Mouse (Mus musculus) hindbrain, embryonic 15.5 days (tissue): ENCODE data around the gene Atp2a2. TPM values are rescaled to one million over a fixed set of nuclear protein-coding genes. Genes with fewer than 3 reads are reported as not detected.
"Not testable (repeated sequence)": the region's sequence is repeated elsewhere in the genome, so short reads cannot be mapped to it uniquely, and the experiment has no call there.

Source experiments
- ATAC-seq: fragments of 200-750 bp; cut with Nextera tagmentation; 2 replicates; pipeline ENCODE4 v1.8.0; 2017; ENCODE audit warnings: low read depth, moderate number of reproducible peaks, moderate TSS enrichment; ENCODE audit not compliant: low FRiP score
- H3K27ac ChIP-seq: fragments of 300-500 bp; sonication (generic); replicated peaks from 2 replicates; pipeline ENCODE4 v1.5.1; 2015; ENCODE audit warnings: mild to moderate bottlenecking, inconsistent platforms
- H3K27me3 ChIP-seq: fragments of 300-500 bp; sonication (generic); 2 replicates; pipeline ENCODE4 v1.6.1; 2015; ENCODE audit warnings: control low read depth, inconsistent platforms
- H3K36me3 ChIP-seq: fragments of 300-500 bp; sonication (generic); 2 replicates; pipeline ENCODE4 v1.6.1; 2015; ENCODE audit warnings: control low read depth, inconsistent platforms
- H3K4me1 ChIP-seq: fragments of 300-500 bp; sonication (generic); replicated peaks from 2 replicates; pipeline ENCODE4 v1.6.1; 2015; ENCODE audit warnings: control low read depth, inconsistent platforms
- H3K4me2 ChIP-seq: fragments of 300-500 bp; sonication (generic); 2 replicates; pipeline ENCODE4 v1.6.1; 2015; ENCODE audit warnings: moderate library complexity, mild to moderate bottlenecking, inconsistent platforms
- H3K4me3 ChIP-seq: fragments of 300-500 bp; sonication (generic); 2 replicates; pipeline ENCODE4 v1.5.1; 2015; ENCODE audit warnings: mild to moderate bottlenecking, inconsistent platforms
- H3K9ac ChIP-seq: fragments of 300-500 bp; sonication (generic); 2 replicates; pipeline ENCODE4 v1.6.1; 2015; ENCODE audit warnings: inconsistent platforms
- H3K9me3 ChIP-seq: fragments of 300-500 bp; sonication (generic); 2 replicates; pipeline ENCODE4 v1.6.1; 2016; ENCODE audit warnings: control low read depth, inconsistent platforms
- WGBS: fragments of 180-500 bp; shearing (Covaris S2); methylation state at CpG from one replicate; pipeline ENCODE4 v1.1.7; 2015; 5-methylcytosine and 5-hydroxymethylcytosine counted together
- polyA plus RNA-seq: library from polyadenylated mRNA; unstranded; fragments of >200 nt; fragmentation: Nextera tagmentation; extraction: Ambion mirVana; gene quantifications from 2 replicates; pipeline ENCODE4 v1.2.1, GENCODE M21; 2015

Gene Atp2a2
- polyA plus RNA-seq, 1 experiment from 2014 or later = 55.1 TPM

GRCm38 (mm10) chr5:122439400-122440094 lies 62.5 kb downstream of the Atp2a2 start:
- no peaks in the 10 kb centered on the region for H3K9me3 ChIP-seq
- no peaks in the 10 kb centered on the region for H3K4me1 ChIP-seq
- H3K36me3 ChIP-seq = peaks cover 97% of the 10 kb centered on the region
- H3K27ac ChIP-seq = no peak overlapping the region
- no peak overlapping the region for H3K4me3 ChIP-seq
- no peak for ATAC-seq
- H3K27me3 ChIP-seq = no peaks in the 10 kb centered on the region
- 90% methylated on average over 19 of the region's 19 CpGs for WGBS
- H3K9ac ChIP-seq = no peak overlapping the region
- H3K4me2 ChIP-seq = no peak overlapping the region

DNA sequence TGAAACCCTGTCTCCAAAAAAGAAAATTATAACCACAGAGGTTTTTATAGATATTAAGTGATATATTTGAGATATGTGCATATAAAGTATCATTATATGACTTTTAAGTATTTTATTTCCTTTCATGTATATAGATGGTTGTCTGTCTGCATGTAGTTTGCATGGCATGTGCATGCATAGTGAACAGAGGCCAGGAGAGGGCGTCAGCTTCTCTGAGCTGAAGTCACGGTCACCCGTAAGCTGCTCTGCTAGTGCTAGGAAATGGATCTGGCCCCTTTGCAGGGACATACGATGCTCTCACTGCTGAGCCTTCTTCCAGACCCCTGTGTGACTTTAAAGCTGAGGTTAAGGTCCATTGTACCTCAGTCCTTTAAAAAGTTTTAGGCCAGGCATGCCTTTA lies 67.5 kb downstream of the Atp2a2 start:
- 78% methylated on average over 4 of the region's 4 CpGs for WGBS
- ATAC-seq = no peak
- Histone ChIP-seq H3K27me3 (no peaks in the 10 kb centered on the region), H3K27ac (no peak overlapping the region), H3K9ac (no peak overlapping the region), H3K4me2 (no peak overlapping the region), H3K4me3 (no peak overlapping the region), H3K36me3 (peaks cover 93% of the 10 kb centered on the region), H3K9me3 (no peaks in the 10 kb centered on the region), H3K4me1 (no peaks in the 10 kb centered on the region)

DNA sequence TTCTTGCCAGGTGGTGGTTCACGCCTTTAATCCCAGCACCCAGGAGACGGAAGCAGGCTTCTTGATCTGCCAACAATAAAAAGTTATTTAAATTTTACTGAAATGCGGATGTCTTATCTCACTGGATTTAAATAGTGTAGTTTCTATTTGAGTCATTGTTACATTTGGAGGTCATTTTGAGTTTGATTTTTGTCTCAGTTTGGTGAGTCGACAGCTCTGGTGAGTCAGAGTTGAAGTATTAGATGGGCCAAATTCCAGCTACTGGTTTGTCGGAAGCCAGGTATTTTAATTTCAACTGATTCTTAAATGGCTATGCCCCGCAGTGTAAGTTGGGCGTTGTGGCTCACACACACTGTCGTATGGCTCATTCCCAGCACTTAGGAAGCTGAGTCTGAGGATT lies 70.8 kb downstream of the Atp2a2 start:
- no peaks in the 10 kb centered on the region for H3K9me3 ChIP-seq
- no peak overlapping the region for H3K4me3 ChIP-seq
- H3K4me1 ChIP-seq = no peaks in the 10 kb centered on the region
- no peak for ATAC-seq
- H3K36me3 ChIP-seq = peaks cover 77% of the 10 kb centered on the region
- no peak overlapping the region for H3K4me2 ChIP-seq
- no peak overlapping the region for H3K9ac ChIP-seq
- no peaks in the 10 kb centered on the region for H3K27me3 ChIP-seq
- no peak overlapping the region for H3K27ac ChIP-seq
- 96% methylated on average over 8 of the region's 8 CpGs for WGBS

DNA sequence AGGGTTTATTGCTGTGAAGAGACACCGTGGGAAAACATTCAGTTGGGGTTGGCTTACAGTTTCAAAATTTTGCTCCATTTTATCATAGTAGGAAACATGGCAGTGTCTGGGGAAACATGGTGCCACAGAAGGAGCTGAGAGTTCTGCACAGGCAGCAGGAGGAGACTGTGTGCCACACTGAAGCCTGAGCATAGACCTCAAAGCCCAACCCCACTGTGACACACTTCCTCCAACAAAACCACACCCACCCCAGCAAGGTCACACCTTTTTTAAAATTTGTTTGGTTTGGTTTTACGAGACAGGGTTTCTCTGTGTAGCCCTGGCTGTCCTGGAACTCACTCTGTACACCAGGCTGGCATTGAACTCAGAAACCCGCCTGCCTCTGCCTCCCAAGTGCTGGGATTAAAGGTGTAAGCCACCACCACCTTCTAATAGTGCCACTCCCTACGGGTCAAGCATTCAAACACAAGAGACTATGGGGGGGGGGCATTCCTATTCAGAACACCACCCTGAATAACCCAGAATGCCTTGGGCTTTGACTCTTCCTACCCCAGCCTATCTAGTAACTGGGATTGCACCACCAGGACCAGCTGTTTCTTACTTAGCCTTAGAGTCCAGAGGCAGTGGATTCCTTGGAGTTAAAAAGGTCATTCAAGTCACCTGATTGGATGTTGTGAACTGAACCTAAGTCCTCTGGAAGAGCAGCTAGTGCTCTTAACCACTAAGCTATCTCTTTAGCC lies 71.8 kb downstream of the Atp2a2 start:
- Histone ChIP-seq H3K4me2 (no peak overlapping the region), H3K9me3 (no peaks in the 10 kb centered on the region), H3K9ac (no peak overlapping the region), H3K27me3 (no peaks in the 10 kb centered on the region), H3K27ac (no peak overlapping the region), H3K4me3 (no peak overlapping the region), H3K36me3 (peaks cover 69% of the 10 kb centered on the region), H3K4me1 (no peaks in the 10 kb centered on the region)
- ATAC-seq = no peak
- 96% methylated on average over 4 of the region's 4 CpGs for WGBS

- Histone ChIP-seq H3K4me3 (no peak overlapping the region), H3K27ac (no peak overlapping the region), H3K9ac (no peak overlapping the region), H3K9me3 (no peaks in the 10 kb centered on the region), H3K4me1 (peaks cover 15% of the 10 kb centered on the region), H3K4me2 (no peak overlapping the region), H3K36me3 (peaks cover 27% of the 10 kb centered on the region), H3K27me3 (no peaks in the 10 kb centered on the region)
- no peak for ATAC-seq
- 89% methylated on average over 2 of the region's 2 CpGs for WGBS
Measured at GRCm38 (mm10) chr5:122425550-122425949, 76.5 kb downstream of the Atp2a2 start.

DNA sequence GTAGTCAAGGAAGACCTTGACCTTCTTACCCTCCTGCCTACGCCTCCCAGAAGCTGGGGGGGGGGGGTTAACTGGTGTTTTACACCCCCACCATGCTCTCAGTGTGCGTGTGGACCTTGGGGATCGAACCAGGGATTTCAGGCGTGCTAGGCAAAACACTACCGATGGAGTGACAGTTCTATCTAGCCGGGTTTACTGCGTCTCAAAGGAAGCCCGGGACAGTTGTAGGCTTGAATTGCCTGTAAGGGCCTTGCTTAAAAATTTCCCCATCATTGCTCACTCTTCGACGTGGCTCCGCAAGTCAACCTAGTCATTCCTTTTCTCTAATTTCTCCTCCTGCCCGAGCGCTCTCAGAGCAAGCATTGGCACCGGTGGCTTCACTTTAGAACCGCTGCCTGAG lies 78.9 kb downstream of the Atp2a2 start:
- peak overlapping the region; percentile 97; the same call in 1 of the 2 replicates for H3K27ac ChIP-seq
- no peaks in the 10 kb centered on the region for H3K27me3 ChIP-seq
- H3K4me3 ChIP-seq = peak overlapping the region; percentile 93
- peaks cover 15% of the 10 kb centered on the region for H3K4me1 ChIP-seq
- H3K36me3 ChIP-seq = peaks cover 3% of the 10 kb centered on the region
- no peaks in the 10 kb centered on the region for H3K9me3 ChIP-seq
- H3K9ac ChIP-seq = peak overlapping the region; percentile 84
- peak overlapping the region; percentile 81 for H3K4me2 ChIP-seq
- no peak for ATAC-seq
- WGBS = 35% methylated on average over 15 of the region's 15 CpGs

DNA sequence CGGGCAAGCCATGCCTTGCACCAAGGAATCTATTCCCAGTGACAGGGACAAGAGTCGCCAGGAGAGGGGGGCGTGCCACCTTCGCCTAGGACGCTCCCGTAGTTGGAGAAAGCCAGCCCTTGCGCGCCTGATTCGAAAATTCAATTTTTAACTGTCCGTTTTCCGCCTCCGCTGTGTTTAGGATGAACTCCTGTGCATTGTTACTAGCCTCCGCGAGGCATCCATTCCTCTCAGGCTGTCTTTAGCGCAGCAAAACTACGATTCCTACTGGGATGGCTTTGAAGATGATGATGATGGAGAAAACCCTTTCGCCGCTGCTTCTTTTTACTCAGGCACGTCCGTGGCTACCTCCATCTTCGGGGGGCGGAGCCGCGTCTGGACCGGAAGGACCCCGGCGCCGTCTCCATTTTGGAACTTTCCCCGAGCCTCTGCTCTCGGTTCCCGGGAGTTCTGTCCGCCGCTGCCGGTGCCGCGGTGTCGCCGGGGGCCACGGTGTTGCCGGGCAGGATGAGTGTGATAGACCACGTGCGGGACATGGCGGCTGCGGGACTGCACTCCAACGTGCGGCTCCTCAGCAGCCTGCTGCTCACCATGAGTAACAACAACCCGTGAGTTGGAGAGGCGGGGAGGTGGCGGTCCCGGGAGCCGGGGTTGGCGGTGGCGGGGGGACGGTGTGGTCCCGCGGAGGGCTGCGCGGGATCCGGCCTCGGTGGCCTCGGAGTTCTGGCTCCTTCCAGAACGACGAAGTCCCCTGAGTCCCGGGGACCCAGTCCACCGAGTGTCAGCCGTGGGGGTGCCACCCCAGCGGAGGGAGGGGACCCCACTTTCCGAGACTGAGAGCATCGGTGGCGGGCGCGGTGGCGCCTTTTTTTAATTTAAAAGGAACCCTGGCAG lies 79.7 kb downstream of the Atp2a2 start:
- H3K36me3 ChIP-seq = no peaks in the 10 kb centered on the region
- H3K4me1 ChIP-seq = peaks cover 15% of the 10 kb centered on the region
- peak overlapping the region; percentile 81 for H3K4me2 ChIP-seq
- no peaks in the 10 kb centered on the region for H3K9me3 ChIP-seq
- ATAC-seq = peak; percentile 94
- H3K9ac ChIP-seq = peak overlapping the region; percentile 84
- H3K27ac ChIP-seq = peak overlapping the region; percentile 97
- no peaks in the 10 kb centered on the region for H3K27me3 ChIP-seq
- peak overlapping the region; percentile 93 for H3K4me3 ChIP-seq
- WGBS = under 1% methylated on average over 73 of the region's 73 CpGs

GRCm38 (mm10) chr5:122421271-122422068 lies 80.6 kb downstream of the Atp2a2 start, which contains the start of gene Anapc7:
TSS of gene Anapc7 (plus strand) at chr5:122421693.
- 22% methylated on average over 17 of the region's 17 CpGs for WGBS
- Histone ChIP-seq H3K36me3 (no peaks in the 10 kb centered on the region), H3K27ac (peak within 1 kb of the TSS; percentile 97), H3K4me1 (peaks cover 15% of the 10 kb centered on the region), H3K9ac (peak within 1 kb of the TSS; percentile 84), H3K27me3 (no peaks in the 10 kb centered on the region), H3K9me3 (no peaks in the 10 kb centered on the region), H3K4me3 (peak within 1 kb of the TSS; percentile 93), H3K4me2 (peak within 1 kb of the TSS; percentile 81)
- peak; percentile 65; the same call in 1 of the 2 replicates for ATAC-seq

GRCm38 (mm10) chr5:122420676-122421075 lies 81.3 kb downstream of the Atp2a2 start:
- peaks cover 15% of the 10 kb centered on the region for H3K4me1 ChIP-seq

GRCm38 (mm10) chr5:122415465-122415864 lies 86.6 kb downstream of the Atp2a2 start:
- Histone ChIP-seq H3K9me3 (no peaks in the 10 kb centered on the region), H3K27ac (no peak overlapping the region), H3K4me1 (no peaks in the 10 kb centered on the region), H3K36me3 (no peaks in the 10 kb centered on the region; the same call in 1 of the 2 replicates), H3K4me3 (no peak overlapping the region), H3K27me3 (no peaks in the 10 kb centered on the region), H3K4me2 (no peak overlapping the region), H3K9ac (no peak overlapping the region)
- no peak for ATAC-seq
- WGBS = 89% methylated on average over 12 of the region's 12 CpGs

More at GRCm38 (mm10) chr5:122420676-122421075, 81.3 kb downstream of the Atp2a2 start:
- 64% methylated on average over 4 of the region's 4 CpGs for WGBS
- H3K4me2 ChIP-seq, H3K9ac ChIP-seq, H3K36me3 ChIP-seq, H3K27me3 ChIP-seq, H3K9me3 ChIP-seq, H3K27ac ChIP-seq, H3K4me3 ChIP-seq, ATAC-seq: not testable (repeated sequence)

DNA sequence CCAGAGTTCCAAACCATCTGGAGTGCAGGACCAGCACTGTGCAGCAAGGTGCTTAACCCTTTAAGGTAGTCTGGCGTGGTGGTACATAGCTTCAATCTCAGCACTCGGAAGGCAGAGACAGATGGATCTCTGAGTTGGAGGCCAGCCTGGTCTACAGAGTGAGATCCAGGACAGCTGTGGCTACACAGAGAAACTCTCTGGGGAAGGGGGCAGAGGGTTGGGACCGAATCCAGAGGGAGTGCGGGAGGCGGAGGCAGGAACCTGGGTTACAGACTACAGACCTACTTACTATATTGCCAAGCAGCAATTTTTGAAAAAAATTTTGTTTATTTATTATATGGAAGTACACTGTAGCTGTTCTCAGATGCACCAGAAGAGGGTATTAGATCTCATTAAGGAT lies 87.7 kb downstream of the Atp2a2 start:
- no peak overlapping the region for H3K4me3 ChIP-seq
- H3K9ac ChIP-seq = no peak overlapping the region
- no peaks in the 10 kb centered on the region for H3K4me1 ChIP-seq
- H3K9me3 ChIP-seq = no peaks in the 10 kb centered on the region
- H3K27ac ChIP-seq = no peak overlapping the region
- H3K27me3 ChIP-seq = no peaks in the 10 kb centered on the region
- ATAC-seq = no peak
- 96% methylated on average over 5 of the region's 5 CpGs for WGBS
- H3K36me3 ChIP-seq = peaks cover 6% of the 10 kb centered on the region; the same call in 1 of the 2 replicates
- no peak overlapping the region for H3K4me2 ChIP-seq
